Mouse (Mus musculus) ovary, postnatal 36 days (tissue): ENCODE data around the gene Rrbp1.

Source experiments
- DNase-seq: peaks from one replicate; pipeline ENCODE4 v3.0.0; 2022; ENCODE audit warnings: low spot score, mixed read lengths

Gene Rrbp1

GRCm38 (mm10) chr2:144011080-144011551 is at the start of gene Rrbp1:
Gene Rrbp1, minus strand, starts transcription at chr2:144011263.
- peak; percentile 99 for DNase-seq

DNA sequence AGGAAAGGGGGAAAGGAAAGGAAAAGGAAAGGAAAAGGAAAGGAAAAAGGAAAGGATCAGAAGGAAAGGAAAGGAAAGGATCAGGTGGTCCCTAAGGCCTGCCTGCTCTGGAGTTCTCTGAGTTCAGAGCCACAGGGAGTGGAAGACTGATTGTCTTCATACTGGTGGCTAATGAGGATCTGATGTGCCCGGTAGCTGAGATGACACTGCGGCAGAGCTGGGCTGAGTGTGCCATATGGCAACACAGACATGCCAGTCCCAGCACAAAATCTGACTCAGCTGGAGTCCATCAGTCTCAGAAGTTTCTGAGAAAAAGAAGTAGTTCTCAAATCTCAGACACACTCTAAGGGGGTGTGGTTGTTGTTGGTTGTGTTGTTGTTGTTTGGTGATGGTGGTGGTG is 46.7 kb upstream of the Rrbp1 start:
- DNase-seq: no peak

DNA sequence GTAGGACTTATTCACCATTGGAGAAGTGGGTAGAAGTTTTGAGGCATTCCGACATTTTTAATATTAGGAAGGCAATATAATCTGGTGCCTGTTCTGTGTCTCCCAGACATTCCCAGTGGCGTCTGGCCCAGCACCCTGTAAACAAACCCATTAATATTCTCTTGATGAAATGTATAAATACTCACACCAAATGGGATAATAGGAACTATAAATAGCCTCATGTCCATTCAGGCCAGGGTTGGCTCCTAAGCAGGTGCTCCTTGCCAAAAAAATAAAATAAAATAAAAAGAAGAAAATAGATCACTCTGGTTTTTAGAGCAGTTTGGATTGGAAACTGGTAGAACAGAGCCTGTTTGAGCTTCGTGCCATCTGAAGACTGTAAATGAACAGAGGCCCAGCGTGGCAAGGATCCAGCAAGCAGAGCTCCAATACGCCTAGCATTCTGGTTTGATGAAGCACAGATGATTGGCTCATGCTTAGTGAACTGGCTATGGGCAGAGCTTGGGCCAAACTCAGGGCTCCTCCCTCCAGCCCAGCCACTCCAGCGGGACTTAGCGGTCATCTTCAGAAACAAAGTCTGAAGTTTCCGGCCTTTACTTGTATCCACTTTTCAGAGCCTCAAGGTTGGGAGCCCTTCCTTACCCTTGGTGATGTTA is 41.5 kb upstream of the Rrbp1 start:
- DNase-seq: peak; percentile 40

DNA sequence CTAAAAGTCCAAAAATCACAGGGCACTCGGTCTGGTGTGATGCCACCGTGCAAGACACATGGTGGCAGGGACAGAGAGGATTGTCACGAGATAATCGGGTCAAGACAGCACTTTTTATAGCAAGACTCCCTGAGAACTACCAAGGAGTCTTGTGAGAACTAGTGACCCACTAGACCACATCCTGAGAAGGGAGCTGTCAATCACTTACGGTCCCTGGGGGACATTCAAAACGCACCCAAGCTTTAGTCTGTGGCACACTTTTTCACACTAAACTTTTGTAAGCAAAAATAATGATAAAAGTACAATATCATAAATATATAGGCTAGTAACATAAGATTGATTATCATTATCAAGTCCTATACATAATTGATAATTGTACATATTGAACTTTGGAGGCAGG is 39.8 kb upstream of the Rrbp1 start:
- DNase-seq: no peak

DNA sequence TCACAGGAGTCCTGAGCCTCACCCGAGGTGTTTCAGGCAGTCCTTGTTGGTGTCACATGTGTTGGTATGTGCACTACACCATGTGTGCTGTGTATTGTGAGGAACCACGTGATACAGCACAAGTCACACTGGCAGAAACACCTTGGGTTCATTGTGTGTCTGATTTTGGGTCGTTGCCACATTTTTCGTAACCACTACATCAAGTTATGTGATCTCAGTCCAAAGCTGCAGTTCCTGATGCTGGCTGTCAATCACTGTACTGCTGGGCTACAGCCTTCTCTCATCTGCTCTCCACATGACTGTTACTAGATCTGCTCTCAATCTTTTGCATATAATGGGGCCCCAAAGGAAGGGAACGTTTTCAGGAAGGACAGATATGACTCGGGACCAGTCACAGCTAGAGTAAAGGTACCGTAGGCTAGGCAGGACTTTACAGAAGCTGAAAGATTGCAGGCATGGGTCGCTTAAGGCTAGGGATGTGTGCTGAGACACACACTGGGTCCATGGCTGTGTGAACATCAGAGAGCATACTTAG is 39.1 kb upstream of the Rrbp1 start:
- no peak for DNase-seq

DNA sequence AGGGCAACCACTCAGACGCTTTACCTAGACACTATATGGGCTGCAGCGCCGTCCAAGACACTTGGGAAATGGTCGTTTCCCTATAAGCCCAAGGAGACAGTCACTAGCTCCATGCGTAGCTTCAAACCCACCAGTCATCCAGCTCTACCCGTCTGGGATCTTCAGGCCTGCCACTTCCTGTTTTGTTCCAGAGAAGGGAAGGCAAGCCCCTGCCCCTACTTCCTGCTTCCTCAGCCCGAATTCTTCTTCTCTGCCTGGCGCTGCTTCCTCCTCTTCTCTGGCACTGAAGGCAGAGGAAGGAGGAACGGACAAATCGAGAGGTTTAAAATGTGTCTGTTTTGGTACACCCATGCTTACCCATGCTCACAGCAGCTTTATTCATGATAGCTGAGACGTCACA is 35.9 kb upstream of the Rrbp1 start:
- DNase-seq: no peak

- no peak for DNase-seq
Measured at GRCm38 (mm10) chr2:144045756-144046560, 34.9 kb upstream of the Rrbp1 start.

DNA sequence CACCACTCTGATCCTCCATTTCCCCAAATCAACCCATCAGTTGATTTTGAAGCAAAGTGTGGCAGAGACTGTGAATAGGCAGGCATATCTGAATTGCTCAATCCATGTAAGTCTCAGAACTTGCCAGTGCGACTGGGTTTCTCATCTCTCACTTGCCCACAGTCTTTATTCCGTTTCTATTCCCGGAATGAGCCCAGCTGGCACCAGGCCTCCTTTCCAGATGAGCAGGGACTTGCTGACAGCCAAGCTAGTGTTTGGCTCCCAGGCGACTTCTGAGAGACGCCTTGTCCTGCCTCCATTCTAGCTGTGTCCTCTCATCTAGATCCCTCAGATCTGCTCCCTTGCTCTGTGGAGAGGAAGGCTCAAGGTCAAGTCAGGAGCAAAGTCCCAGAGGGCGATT is 33.7 kb upstream of the Rrbp1 start:
- peak; percentile 23 for DNase-seq

DNA sequence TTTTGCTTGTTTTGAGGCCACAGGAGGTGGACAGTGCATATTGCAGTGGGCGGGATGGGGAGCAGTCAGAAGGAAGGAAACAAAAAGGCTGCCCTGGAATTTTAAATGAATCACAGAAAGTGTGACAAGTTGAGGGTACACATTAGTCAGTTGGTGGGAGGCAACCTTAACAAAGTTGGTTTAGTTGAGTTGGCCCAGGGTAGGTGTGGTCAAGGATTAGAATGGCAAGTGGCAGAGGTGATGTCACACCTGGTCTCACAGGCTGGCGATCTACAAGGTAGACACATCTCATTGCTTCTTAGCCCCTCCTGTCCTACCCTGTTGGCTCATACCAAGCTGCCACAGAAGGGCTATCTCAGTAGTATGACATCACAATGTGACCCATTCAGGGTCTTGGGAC is 21.6 kb upstream of the Rrbp1 start, which contains the start of gene Banf2:
Gene Banf2 (plus strand): TSS at position 396 of the 400 bp plus-strand sequence.
- no peak for DNase-seq

DNA sequence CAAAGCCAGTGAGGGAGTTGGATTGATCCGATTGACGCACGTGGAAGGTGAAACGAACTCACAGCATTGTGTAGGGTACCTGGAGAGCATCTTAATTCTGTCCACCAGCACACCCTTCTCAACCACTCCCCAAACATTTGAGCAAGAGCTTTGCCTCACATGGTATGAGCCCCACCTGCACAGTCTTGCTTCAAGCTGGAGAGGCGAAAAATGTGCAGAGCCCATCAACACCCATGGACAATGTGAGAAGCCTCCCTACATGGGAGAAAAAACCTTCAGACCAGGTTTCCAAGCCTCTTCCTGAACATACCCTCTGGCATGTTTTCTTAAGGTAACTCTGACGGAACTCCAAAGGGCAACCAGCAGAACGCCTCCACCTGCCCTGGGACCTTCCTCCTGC is 19.7 kb upstream of the Rrbp1 start:
- DNase-seq: no peak

- no peak for DNase-seq
Measured at GRCm38 (mm10) chr2:144026456-144026855, 15.4 kb upstream of the Rrbp1 start.

GRCm38 (mm10) chr2:144025361-144025760 is 14.3 kb upstream of the Rrbp1 start:
- no peak for DNase-seq

GRCm38 (mm10) chr2:144022441-144022840 is 11.4 kb upstream of the Rrbp1 start:
- DNase-seq: no peak

DNA sequence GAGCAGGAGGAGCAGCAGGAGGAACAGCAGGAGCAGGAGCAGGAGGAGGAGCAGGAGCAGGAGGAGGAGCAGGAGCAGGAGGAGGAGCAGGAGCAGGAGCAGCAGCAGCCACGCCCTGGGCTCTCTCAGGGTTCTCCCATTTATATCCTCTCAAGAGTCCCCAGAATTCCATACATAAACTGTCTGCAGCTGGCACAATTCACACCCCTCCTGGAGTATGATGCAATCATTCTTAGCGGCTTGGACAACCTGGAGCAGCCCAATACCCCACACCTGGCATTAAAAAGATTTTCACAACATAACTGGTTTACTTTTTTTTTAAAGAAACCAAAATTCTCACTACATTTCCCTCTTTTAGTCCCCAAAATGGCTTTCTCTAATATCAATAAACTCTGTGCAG is 8.9 kb upstream of the Rrbp1 start:
- DNase-seq: no peak

DNA sequence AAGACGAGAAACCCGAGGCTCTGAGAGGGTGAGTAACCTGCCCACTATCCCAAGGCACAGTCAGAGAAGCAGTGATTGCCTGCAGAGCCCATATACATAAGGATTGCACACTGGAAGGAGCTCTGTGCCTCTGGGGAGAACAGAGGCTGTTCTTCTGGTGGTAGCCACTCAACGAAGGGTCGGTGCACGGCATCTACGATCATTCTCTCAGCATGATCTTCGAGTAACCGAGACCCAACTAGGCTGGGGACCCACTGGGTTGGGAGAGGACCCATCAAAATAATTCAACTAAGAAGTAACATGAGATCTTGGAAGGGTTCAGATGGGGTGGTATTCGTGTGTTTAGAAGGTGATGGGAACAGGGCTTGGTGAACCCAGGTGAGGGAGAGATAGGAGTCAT is 4.8 kb upstream of the Rrbp1 start:
- no peak for DNase-seq

DNA sequence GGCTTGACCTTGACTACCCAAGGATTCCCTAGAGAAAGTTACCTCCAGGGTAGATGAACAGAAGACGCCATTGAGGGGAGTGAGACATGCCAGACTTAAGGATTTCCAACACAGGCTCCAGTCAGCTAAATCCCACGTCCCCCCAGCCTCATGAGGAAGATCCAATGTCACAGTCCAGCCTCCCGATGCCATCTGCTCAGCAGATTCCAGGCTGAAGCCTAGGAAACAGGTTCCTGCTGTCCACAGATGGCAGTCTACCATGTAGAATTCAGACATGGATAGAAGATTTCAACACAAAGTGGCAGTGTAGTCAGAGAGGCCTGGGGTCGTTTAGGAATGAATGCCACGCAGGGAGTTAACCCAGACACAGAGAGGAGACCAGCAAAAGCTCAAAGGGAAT is 3.4 kb upstream of the Rrbp1 start:
- no peak for DNase-seq

GRCm38 (mm10) chr2:144014051-144014450 is 3.0 kb upstream of the Rrbp1 start:
- DNase-seq: no peak

GRCm38 (mm10) chr2:144010282-144011044 is 600 bp downstream of the Rrbp1 start:
- DNase-seq: peak; percentile 84

DNA sequence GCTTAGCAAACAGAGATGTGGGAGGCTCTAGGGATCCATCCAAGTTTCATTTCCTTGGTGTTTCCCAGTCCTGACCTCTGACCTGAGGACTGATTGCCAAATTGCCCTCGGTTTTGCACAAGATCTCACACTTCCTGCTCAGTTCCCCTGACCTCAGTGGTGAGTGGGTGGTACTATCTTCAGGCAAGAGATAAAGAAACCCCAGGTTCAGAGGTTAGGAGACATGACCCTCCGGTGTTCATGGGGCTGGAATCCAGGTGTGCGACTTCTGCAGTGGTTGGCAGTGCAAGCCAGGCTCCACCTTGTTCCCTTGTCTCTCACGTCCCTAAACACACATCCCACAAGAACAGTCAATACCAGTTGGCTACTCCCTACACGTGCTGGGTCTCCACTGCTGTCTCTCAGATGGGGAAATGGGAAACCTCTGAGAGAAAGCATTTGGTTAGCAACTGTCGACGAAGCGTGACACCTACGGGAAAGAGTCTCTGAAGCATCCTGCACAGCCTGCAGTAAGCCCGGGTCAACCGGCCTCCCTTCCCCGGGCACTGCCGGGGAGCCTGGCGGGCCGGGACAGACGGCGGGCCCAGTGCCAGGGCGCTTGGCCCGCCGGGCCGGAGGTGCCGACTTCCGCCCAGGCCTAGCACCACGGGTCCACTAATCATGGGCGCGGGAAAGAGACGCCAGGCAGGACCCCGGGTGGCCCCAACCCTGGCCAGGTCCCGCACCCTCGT is 1.3 kb downstream of the Rrbp1 start:
- peak; percentile 31 for DNase-seq

GRCm38 (mm10) chr2:144009081-144009480 is 2.0 kb downstream of the Rrbp1 start:
- DNase-seq: no peak

- DNase-seq: no peak
Measured at GRCm38 (mm10) chr2:144007211-144007610, 3.9 kb downstream of the Rrbp1 start.

GRCm38 (mm10) chr2:144006686-144007085 is 4.4 kb downstream of the Rrbp1 start:
- DNase-seq: no peak
